Mouse (Mus musculus) hindbrain, embryonic 10.5 days (tissue): Measurements from ENCODE around the gene Rab30. TPM values are rescaled to one million over a fixed set of nuclear protein-coding genes. Genes with fewer than 3 reads are reported as not detected.

Experiments used
- DNase-seq: peaks from one replicate; pipeline ENCODE4 v3.0.0-alpha.2; 2017; ENCODE audit warnings: low spot score
- H3K27ac ChIP-seq: fragments of 300-500 bp; sonication (generic); 2 replicates; pipeline ENCODE4 v1.5.1; 2016; ENCODE audit warnings: mild to moderate bottlenecking, moderate library complexity
- H3K27me3 ChIP-seq: fragments of 300-500 bp; sonication (generic); 2 replicates; pipeline ENCODE4 v1.6.1; 2016; ENCODE audit warnings: mild to moderate bottlenecking; ENCODE audit not compliant: poor library complexity, insufficient read depth, severe bottlenecking
- H3K36me3 ChIP-seq: fragments of 300-500 bp; sonication (generic); 2 replicates; pipeline ENCODE4 v1.6.1; 2016; ENCODE audit warnings: mild to moderate bottlenecking, moderate library complexity
- H3K4me1 ChIP-seq: fragments of 300-500 bp; sonication (generic); replicated peaks from 2 replicates; pipeline ENCODE4 v1.6.1; 2016; ENCODE audit warnings: mild to moderate bottlenecking
- H3K4me3 ChIP-seq: fragments of 300-500 bp; sonication (generic); 2 replicates; pipeline ENCODE4 v1.5.1; 2016; ENCODE audit warnings: mild to moderate bottlenecking, moderate library complexity
- H3K9me3 ChIP-seq: fragments of 300-500 bp; sonication (generic); 2 replicates; pipeline ENCODE4 v1.6.1; 2016; ENCODE audit warnings: mild to moderate bottlenecking, moderate library complexity
- WGBS: fragments of 180-500 bp; shearing (Covaris S2); methylation state at CpG from one replicate; pipeline ENCODE4 v1.1.7; 2016; 5-methylcytosine and 5-hydroxymethylcytosine counted together
- polyA plus RNA-seq: library from polyadenylated mRNA; unstranded; fragments of >200 nt; fragmentation: Nextera tagmentation; extraction: Ambion mirVana; gene quantifications from 2 replicates; pipeline ENCODE4 v1.2.1, GENCODE M21; 2016

Gene Rab30
- polyA plus RNA-seq, 1 experiment from 2014 or later = 14.7 TPM

DNA sequence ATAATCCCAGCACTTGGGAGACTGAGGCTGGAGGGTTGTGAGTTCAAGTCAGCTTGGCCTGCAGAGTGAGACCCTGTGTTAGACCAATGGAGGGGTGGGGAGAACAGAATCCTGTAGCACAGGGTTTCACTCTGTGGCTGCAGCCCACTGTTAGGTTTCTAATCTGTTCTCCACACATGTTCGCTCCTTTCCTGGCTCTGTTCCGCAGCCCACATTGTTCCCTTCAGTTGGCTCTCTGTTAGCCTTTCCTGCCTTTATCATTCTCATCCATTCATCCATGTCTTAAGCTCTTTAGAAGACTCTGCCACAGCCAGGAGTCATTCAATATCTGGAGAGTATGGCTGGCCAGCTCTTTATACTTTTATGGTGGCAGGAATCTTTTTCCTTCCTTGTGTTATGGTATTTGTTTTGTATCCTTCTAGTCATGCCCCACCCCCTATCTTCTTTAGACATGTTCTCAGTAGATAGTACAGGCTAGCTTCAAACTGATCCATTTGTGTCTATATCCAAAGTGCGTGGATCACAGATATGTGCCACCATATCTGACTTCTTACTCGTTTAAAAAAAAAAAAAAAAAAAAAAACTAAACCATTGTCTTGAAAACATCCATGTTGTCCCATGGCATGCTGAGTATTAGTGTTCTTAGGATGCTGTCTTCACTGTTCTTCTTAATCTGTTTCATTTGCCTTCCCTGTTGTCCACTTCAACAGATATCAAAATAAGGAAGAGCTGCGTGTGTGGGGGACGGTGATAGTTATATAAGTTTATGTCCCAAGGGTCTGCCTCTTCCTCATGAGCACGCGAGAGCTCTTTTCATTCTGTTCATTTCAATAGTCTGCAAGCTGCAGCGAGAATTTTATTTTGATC lies 142.7 kb downstream of the Rab30 start:
- 88% methylated on average over 9 of the region's 9 CpGs for WGBS

GRCm38 (mm10) chr7:92884998-92885660 lies 143.7 kb downstream of the Rab30 start:
- 90% methylated on average over 6 of the region's 6 CpGs for WGBS
- Histone ChIP-seq H3K36me3 (no peaks in the 10 kb centered on the region), H3K9me3 (no peaks in the 10 kb centered on the region), H3K4me3 (no peak overlapping the region), H3K4me1 (no peaks in the 10 kb centered on the region), H3K27me3 (no peaks in the 10 kb centered on the region), H3K27ac (no peak overlapping the region)
- DNase-seq = no peak

More for the DNA sequence above, 142.7 kb downstream of the Rab30 start:
- Histone ChIP-seq H3K4me3 (no peak overlapping the region), H3K4me1 (no peaks in the 10 kb centered on the region), H3K36me3 (no peaks in the 10 kb centered on the region), H3K27me3 (no peaks in the 10 kb centered on the region), H3K27ac (no peak overlapping the region), H3K9me3 (no peaks in the 10 kb centered on the region)
- DNase-seq = no peak

DNA sequence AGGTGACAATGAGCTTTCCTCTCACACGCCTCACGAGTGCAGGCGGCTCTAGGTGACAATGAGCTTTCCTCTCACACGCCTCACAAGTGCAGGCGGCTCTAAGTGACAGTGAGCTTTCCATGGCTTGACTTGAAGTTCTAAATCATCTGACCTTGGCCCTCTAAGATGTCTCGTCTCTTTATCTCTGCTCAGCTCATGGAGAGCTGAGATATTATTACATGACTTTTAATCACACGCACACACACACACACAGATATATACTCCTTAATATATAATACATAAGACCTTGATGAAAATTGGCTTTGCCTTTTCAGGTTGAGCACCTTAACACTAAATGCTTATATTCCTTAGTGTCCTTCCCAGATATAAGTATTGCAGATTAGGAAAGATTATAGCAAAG lies 145.4 kb downstream of the Rab30 start:
- 0 out of 2 replicates have a peak, but pooled peaks cover 4% of the 10 kb centered on the region for H3K4me1 ChIP-seq
- no peak overlapping the region for H3K4me3 ChIP-seq
- no peak for DNase-seq
- no peaks in the 10 kb centered on the region for H3K9me3 ChIP-seq
- H3K27me3 ChIP-seq = no peaks in the 10 kb centered on the region
- 90% methylated on average over 7 of the region's 7 CpGs for WGBS
- no peak overlapping the region for H3K27ac ChIP-seq
- H3K36me3 ChIP-seq = no peaks in the 10 kb centered on the region

DNA sequence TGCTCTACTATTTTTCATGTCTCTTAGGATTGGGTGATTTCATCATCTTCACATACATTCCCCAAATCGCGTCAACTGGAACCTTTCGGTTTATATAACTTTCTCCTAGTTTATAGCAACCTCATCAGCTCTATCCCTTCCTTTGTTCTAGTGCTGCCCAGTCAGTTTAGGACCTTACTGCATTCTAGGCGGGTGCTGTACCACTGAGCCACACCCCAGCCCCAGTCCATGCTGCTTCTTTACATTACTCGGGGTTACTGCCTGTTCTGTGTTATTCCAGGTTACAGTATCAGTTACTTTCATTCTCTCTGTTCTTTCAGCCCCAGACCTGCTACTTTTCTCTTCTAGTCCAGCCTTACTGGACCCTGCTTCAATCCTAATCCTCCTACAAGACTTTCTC lies 145.8 kb downstream of the Rab30 start:
- Histone ChIP-seq H3K27ac (no peak overlapping the region), H3K27me3 (no peaks in the 10 kb centered on the region), H3K9me3 (no peaks in the 10 kb centered on the region), H3K36me3 (no peaks in the 10 kb centered on the region), H3K4me1 (0 out of 2 replicates have a peak, but pooled peaks cover 4% of the 10 kb centered on the region), H3K4me3 (no peak overlapping the region)
- no peak for DNase-seq
- WGBS = 90% methylated on average over 5 of the region's 5 CpGs

GRCm38 (mm10) chr7:92890211-92890610 lies 148.8 kb downstream of the Rab30 start:
- H3K4me1 ChIP-seq = 0 out of 2 replicates have a peak, but pooled peaks cover 4% of the 10 kb centered on the region
- 52% methylated on average over 1 of the region's 1 CpGs for WGBS
- no peak overlapping the region for H3K27ac ChIP-seq
- DNase-seq = no peak
- H3K9me3 ChIP-seq = no peaks in the 10 kb centered on the region
- H3K36me3 ChIP-seq = no peaks in the 10 kb centered on the region
- no peak overlapping the region for H3K4me3 ChIP-seq
- no peaks in the 10 kb centered on the region for H3K27me3 ChIP-seq

GRCm38 (mm10) chr7:92890618-92891230 lies 149.3 kb downstream of the Rab30 start:
- DNase-seq = no peak
- Histone ChIP-seq H3K27ac (no peak overlapping the region), H3K36me3 (no peaks in the 10 kb centered on the region), H3K9me3 (no peaks in the 10 kb centered on the region), H3K4me3 (no peak overlapping the region), H3K27me3 (no peaks in the 10 kb centered on the region), H3K4me1 (0 out of 2 replicates have a peak, but pooled peaks cover 4% of the 10 kb centered on the region)
- 58% methylated on average over 4 of the region's 4 CpGs for WGBS

GRCm38 (mm10) chr7:92893478-92893877 lies 152.1 kb downstream of the Rab30 start:
- no peak for DNase-seq
- WGBS = 52% methylated on average over 3 of the region's 3 CpGs

More at GRCm38 (mm10) chr7:92893478-92893877, 152.1 kb downstream of the Rab30 start:
- H3K27ac ChIP-seq = no peak overlapping the region
- H3K36me3 ChIP-seq = no peaks in the 10 kb centered on the region
- 0 out of 2 replicates have a peak, but pooled peaks cover 4% of the 10 kb centered on the region for H3K4me1 ChIP-seq
- no peaks in the 10 kb centered on the region for H3K27me3 ChIP-seq
- H3K9me3 ChIP-seq = no peaks in the 10 kb centered on the region
- no peak overlapping the region for H3K4me3 ChIP-seq

Other genes with a start within 250 kb of the Rab30 start
- 62.8 and 63.2 TPM in 2 replicates for gene Ccdc90b, start 180.5 kb upstream of the Rab30 start, polyA plus RNA-seq
- 10.0 and 11.1 TPM in 2 replicates for gene Ankrd42, start 104.5 kb upstream of the Rab30 start, polyA plus RNA-seq
- 13.9 and 16.5 TPM in 2 replicates for gene Pcf11, start 71.7 kb upstream of the Rab30 start, polyA plus RNA-seq
- 17.4 and 23.9 TPM in 2 replicates for gene Ddias, start 132.6 kb downstream of the Rab30 start, polyA plus RNA-seq
- gene Prcp, start 132.9 kb downstream of the Rab30 start, polyA plus RNA-seq = 19.8 and 22.5 TPM in 2 replicates